ENCODE assay signal across 8 mouse cellular contexts in the genomic region with DNA sequence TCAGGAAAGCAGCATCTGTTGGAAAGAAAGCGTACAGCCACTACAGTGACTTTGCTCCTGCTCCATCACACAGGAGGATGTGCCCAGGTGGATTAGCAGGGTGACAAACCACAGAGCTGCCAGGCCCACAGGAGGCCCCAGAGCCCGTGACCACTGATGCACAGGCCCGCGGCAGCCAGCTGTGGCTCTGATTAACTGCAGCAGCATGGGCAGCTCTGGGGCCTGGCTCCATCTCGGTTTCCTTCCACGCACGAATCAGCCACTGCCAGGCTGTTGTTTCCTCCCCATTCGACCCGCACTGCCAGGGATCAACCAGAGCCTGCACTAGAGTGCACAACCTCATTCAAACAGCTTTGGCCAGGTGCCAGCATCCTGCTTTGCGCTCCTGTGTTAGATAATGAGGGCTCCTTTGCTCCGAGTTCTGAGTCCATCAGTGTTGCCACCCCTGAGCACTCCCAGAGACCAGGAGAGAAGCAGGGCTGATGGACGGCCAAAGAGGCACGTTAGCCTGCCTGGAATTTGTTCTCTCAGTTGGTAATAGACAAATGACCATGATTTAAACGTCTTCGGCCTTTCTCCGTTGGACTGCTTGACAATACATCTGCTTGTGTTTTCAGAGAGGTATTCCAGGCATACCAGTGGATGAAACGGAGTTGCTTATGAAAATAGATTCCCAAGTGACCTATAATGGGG.
DNase-seq lines count a peak whose midpoint lies in the region; ATAC-seq and TF ChIP-seq lines count a peak whose summit lies in the region.

No protein-coding gene starts in this region.

- H3K4me1 ChIP-seq in lung, embryonic 14.5 days (ENCODE audit: insufficient read depth) = 0 out of 2 replicates have a peak, but pooled peaks cover 8% of the 10 kb centered on the region
- no peaks in the 10 kb centered on the region for H3K4me1 ChIP-seq in lung, adult 2 months (ENCODE audit: control insufficient read depth, insufficient read depth, low read length)
- no peaks in the 10 kb centered on the region for H3K4me1 ChIP-seq in kidney, adult 2 months (ENCODE audit: control insufficient read depth, insufficient read depth, low read length)
- peaks cover 34% of the 10 kb centered on the region for H3K4me1 ChIP-seq in limb, embryonic 13.5 days

- H3K36me3 ChIP-seq in lung, embryonic 14.5 days (ENCODE audit: insufficient read depth) = no peaks in the 10 kb centered on the region
- no peaks in the 10 kb centered on the region for H3K36me3 ChIP-seq in kidney, adult 2 months (ENCODE audit: control insufficient read depth, insufficient read depth, low read length)
- no peaks in the 10 kb centered on the region for H3K36me3 ChIP-seq in limb, embryonic 13.5 days

- H3K9ac ChIP-seq in lung, embryonic 14.5 days = no peak overlapping the region
- peak overlapping the region; percentile 39; the same call in 1 of the 2 replicates for H3K9ac ChIP-seq in limb, embryonic 13.5 days

- no peaks in the 10 kb centered on the region for H3K9me3 ChIP-seq in lung, embryonic 14.5 days (ENCODE audit: low read depth, low read length)
- H3K9me3 ChIP-seq in limb, embryonic 13.5 days = no peaks in the 10 kb centered on the region

- WGBS in lung, embryonic 14.5 days = 37% methylated on average over 17 of the region's 17 CpGs
- WGBS in lung, adult 2 months = 37% methylated on average over 17 of the region's 17 CpGs
- 30% methylated on average over 17 of the region's 17 CpGs for WGBS in kidney, adult 2 months
- 14% methylated on average over 17 of the region's 17 CpGs for WGBS in limb, embryonic 13.5 days

- peak; percentile 56; the same call in 1 of the 2 replicates for ATAC-seq in lung, embryonic 14.5 days (ENCODE audit: insufficient read depth)
- peak; percentile 63 for ATAC-seq in limb, embryonic 13.5 days (ENCODE audit: low FRiP score, low read depth)

- TF ChIP-seq POLR2A in lung, adult 2 months (IDR thresholded peaks at IDR 0.05; ENCODE audit: borderline replicate concordance, extremely low read depth, low read depth, low read length) = no peak
- no peak for TF ChIP-seq POLR2A in kidney, adult 2 months (IDR thresholded peaks at IDR 0.05; ENCODE audit: low read depth, low read length)

- TF ChIP-seq CTCF in lung, embryonic 14.5 days (IDR thresholded peaks at IDR 0.05; ENCODE audit: low read depth) = no peak
- TF ChIP-seq CTCF in lung, adult 2 months (IDR thresholded peaks at IDR 0.05; ENCODE audit: insufficient read depth, low read length) = no peak
- TF ChIP-seq CTCF in kidney, adult 2 months (conservative IDR thresholded peaks at IDR 0.05; ENCODE audit: insufficient read depth, insufficient read length, low read depth, low read length) = no peak

- no peaks in the 10 kb centered on the region for H3K27me3 ChIP-seq in lung, embryonic 14.5 days (ENCODE audit: insufficient read depth, low read length)
- H3K27me3 ChIP-seq in kidney, adult 2 months (replicated peaks; ENCODE audit: control insufficient read depth, insufficient read depth, low read length) = no peaks in the 10 kb centered on the region
- peaks cover 5% of the 10 kb centered on the region; the same call in 1 of the 2 replicates for H3K27me3 ChIP-seq in limb, embryonic 13.5 days

- H3K4me3 ChIP-seq in lung, embryonic 14.5 days (ENCODE audit: low read depth, low read length) = no peak overlapping the region
- H3K4me3 ChIP-seq in lung, adult 2 months (replicated peaks; ENCODE audit: extremely low read depth, low read depth, low read length) = no peak overlapping the region
- H3K4me3 ChIP-seq in kidney, adult 2 months (ENCODE audit: insufficient read depth, low read depth, low read length) = no peak overlapping the region
- H3K4me3 ChIP-seq in limb, embryonic 13.5 days = peak overlapping the region; percentile 17

- peak overlapping the region; percentile 21 for H3K4me2 ChIP-seq in lung, embryonic 14.5 days
- H3K4me2 ChIP-seq in limb, embryonic 13.5 days (replicated peaks) = peak overlapping the region; percentile 59

- peak; percentile 80 for DNase-seq in lung, embryonic 14.5 days
- DNase-seq in lung, adult 2 months = no peak
- DNase-seq in cerebellum, postnatal 10 days = peak; percentile 84 to 85
- peak; percentile 64 for DNase-seq in gastrocnemius, postnatal 10 days
- DNase-seq in kidney, adult 2 months = peak; percentile 35
- peak; percentile 20 for DNase-seq in ovary, postnatal 14 days (ENCODE audit: low spot score)
- no peak for DNase-seq in thymus, postnatal 25 days

- no peak overlapping the region for H3K27ac ChIP-seq in lung, embryonic 14.5 days (ENCODE audit: low read depth)
- no peak overlapping the region for H3K27ac ChIP-seq in kidney, adult 2 months (ENCODE audit: insufficient read depth, low read depth, low read length)
- peak overlapping the region; percentile 74 for H3K27ac ChIP-seq in limb, embryonic 13.5 days

Comparison
In these comparisons a context has a peak if more than half of its experiments do, and no peak if none do; other contexts are left out.
1. DNase-seq: peak in lung, embryonic 14.5 days (single experiment), cerebellum, postnatal 10 days (2 of 2), gastrocnemius, postnatal 10 days (single experiment), kidney, adult 2 months (single experiment) and ovary, postnatal 14 days (single experiment); none in lung, adult 2 months (single experiment) and thymus, postnatal 25 days (single experiment).